Mouse (Mus musculus): Measurements from ENCODE around the gene Sec61b. TPM values are rescaled to one million over a fixed set of nuclear protein-coding genes. Genes with fewer than 3 reads are reported as not detected.

Sec61b gene
- polyA plus RNA-seq, 1 experiment = 116 TPM

- Histone ChIP-seq H3K27ac (replicated peaks; ENCODE audit: low read depth, low read length) (no peak overlapping the region), H3K4me1 (ENCODE audit: control insufficient read depth, insufficient read depth, insufficient read length, low read length) (no peaks in the 10 kb centered on the region), H3K4me3 (ENCODE audit: insufficient read depth, low read depth, low read length) (no peak overlapping the region)
These were observed 30.5 kb downstream of the Sec61b start for GRCm38 (mm10) chr4:47504841-47505517.

DNA sequence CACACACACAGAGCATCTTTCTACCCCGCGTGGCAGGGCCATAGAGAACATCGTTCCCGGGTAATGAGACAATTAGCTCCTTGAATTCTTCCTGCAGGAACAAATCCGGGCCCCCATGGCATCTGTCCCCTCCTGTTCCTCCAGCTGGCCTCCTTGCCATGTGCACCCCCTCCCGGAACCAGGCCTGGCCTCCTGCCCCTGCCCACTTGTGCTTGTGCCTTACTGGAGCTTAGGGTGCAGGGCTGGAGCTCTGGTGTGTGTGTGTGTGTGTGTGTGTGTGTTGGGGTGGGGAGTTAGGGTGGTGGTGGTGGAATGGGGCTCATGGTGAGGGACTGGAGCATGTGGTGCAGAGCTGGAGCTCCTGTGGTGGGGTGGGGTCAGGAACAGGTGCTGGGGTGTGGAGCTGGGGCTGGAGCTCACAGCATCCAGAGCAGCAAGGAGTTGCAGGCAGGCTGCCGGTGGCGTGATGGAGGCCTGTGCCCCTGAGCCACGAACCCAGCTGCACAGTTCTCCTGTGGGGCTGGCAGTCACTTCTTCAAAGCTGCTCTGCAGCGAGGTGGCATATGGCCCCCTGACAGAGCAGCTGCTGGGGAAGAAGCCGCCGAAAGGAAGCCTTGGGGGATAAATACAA is 44.2 kb downstream of the Sec61b start:
- no peaks in the 10 kb centered on the region for H3K4me1 ChIP-seq (ENCODE audit: control insufficient read depth, insufficient read depth, insufficient read length, low read length)
- H3K4me3 ChIP-seq (ENCODE audit: insufficient read depth, low read depth, low read length) = no peak overlapping the region
- no peak overlapping the region for H3K27ac ChIP-seq (replicated peaks; ENCODE audit: low read depth, low read length)

GRCm38 (mm10) chr4:47520076-47520475 is 45.6 kb downstream of the Sec61b start:
- Histone ChIP-seq H3K27ac (replicated peaks; ENCODE audit: low read depth, low read length) (no peak overlapping the region), H3K4me1 (ENCODE audit: control insufficient read depth, insufficient read depth, insufficient read length, low read length) (no peaks in the 10 kb centered on the region), H3K4me3 (ENCODE audit: insufficient read depth, low read depth, low read length) (no peak overlapping the region)

DNA sequence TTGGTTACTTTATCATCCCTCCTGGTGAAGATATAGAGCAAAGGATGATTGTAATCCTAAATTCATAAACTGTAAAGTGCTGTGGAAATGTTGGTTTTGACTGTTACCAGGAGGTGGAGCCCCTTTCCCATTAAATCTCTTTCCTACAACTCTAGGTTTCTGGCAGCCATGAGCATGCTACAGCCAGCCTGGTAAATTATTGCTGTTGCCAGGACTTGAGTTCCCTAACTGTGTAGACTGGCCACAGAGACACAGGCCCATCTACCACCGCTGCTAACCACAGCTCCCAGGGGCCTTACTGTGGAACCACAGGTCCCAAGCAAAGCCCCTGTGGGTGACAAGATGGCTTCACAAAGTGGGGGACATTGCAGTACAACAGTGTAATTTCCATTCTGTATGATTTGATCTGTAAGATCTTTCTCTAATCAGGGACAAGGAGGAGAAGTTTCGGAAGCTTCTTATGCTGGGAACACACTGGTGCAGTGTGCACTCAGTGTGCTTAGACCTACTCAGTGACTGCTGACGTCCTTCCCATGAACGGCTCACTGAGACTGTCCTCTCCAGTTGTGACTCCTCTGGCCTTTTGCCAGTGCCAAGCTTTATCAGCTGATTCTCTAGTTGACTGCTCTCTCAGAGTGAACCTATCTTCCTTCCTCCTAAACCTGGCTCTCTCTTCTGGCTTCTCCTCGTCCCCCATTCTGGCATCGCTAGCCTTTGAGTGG is 47.6 kb downstream of the Sec61b start:
- no peak overlapping the region for H3K4me3 ChIP-seq (ENCODE audit: insufficient read depth, low read depth, low read length)
- no peak overlapping the region for H3K27ac ChIP-seq (replicated peaks; ENCODE audit: low read depth, low read length)
- H3K4me1 ChIP-seq (ENCODE audit: control insufficient read depth, insufficient read depth, insufficient read length, low read length) = no peaks in the 10 kb centered on the region

DNA sequence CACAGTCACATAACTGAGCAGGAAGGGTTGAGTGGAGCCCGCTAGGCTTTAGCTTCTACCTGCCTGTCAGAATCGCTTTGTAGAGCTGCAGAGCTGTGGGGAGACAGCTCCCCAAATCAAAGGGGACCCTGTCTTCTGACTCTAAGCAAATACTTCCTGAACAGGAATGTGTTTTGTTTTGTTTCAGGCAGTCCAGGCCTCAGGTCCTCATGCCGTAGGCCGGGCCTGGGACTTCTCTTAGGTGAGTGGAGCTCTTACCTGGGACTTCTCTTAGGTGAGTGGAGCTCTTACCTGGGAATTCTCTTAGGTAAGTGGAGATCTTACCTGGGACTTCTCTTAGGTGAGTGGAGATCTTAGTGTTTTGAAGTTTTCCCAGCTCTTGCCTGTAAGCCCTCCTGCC is 55.4 kb downstream of the Sec61b start:
- no peak overlapping the region for H3K4me3 ChIP-seq (ENCODE audit: insufficient read depth, low read depth, low read length)
- no peak overlapping the region for H3K27ac ChIP-seq (replicated peaks; ENCODE audit: low read depth, low read length)
- no peaks in the 10 kb centered on the region for H3K4me1 ChIP-seq (ENCODE audit: control insufficient read depth, insufficient read depth, insufficient read length, low read length)

Other genes with a start within 250 kb of the Sec61b start
- 6.8 and 7.9 TPM in 2 replicates for gene Tgfbr1, start 121.4 kb upstream of the Sec61b start, polyA plus RNA-seq (2012; ENCODE audit: insufficient read depth, insufficient read length, missing spikeins)
- gene Alg2, start 325 bp upstream of the Sec61b start, polyA plus RNA-seq (2012; ENCODE audit: insufficient read depth, insufficient read length, missing spikeins) = 10.3 and 13.6 TPM in 2 replicates